Mouse (Mus musculus) activated CD4-positive, CD25-positive, alpha-beta regulatory T cell, adult 9 weeks (primary cell): ENCODE measurements around the gene Serf2. TPM values are rescaled to one million over a fixed set of nuclear protein-coding genes. Genes with fewer than 3 reads are reported as not detected.

Experiments used
- polyA plus RNA-seq: library from polyadenylated mRNA; unstranded; fragments of 100-300 nt; shearing (Covaris generic); gene quantifications from one replicate; pipeline ENCODE4 v1.2.1, GENCODE M21; 2017

Serf2 gene
- polyA plus RNA-seq: 565 TPM

GRCm38 (mm10) chr2:121448739-121449535, at the start of gene Serf2:
Serf2 (plus strand) TSS chr2:121449195.

GRCm38 (mm10) chr2:121413387-121414042, 35.5 kb upstream of the Serf2 start, which contains the start of the genes Pdia3 and Catsper2:
Pdia3 (plus strand) TSS chr2:121413775.
Catsper2 (minus strand) TSS chr2:121413792.

GRCm38 (mm10) chr2:121444178-121444577, 4.8 kb upstream of the Serf2 start, which contains the start of gene Ell3:
Ell3 (minus strand) TSS chr2:121444278.

GRCm38 (mm10) chr2:121452990-121453389, 4.0 kb downstream of the Serf2 start, which contains the start of gene Hypk:
Hypk (plus strand) TSS chr2:121453290.

GRCm38 (mm10) chr2:121456692-121457642, 8.0 kb downstream of the Serf2 start, which contains the start of gene Serinc4:
Serinc4 (minus strand) TSS chr2:121456781.

GRCm38 (mm10) chr2:121473301-121474179, 24.5 kb downstream of the Serf2 start, which contains the start of gene Mfap1b:
Mfap1b (minus strand) TSS chr2:121474067.

GRCm38 (mm10) chr2:121505942-121506882, 57.2 kb downstream of the Serf2 start, which contains the start of the genes Mfap1a and Wdr76:
Mfap1a (minus strand) TSS chr2:121506665.
Wdr76 (plus strand) TSS chr2:121506723.

Other genes starting within 250 kb of the Serf2 start
- 82.4 TPM for gene Trp53bp1, start 177.8 kb upstream of the Serf2 start, polyA plus RNA-seq
- gene Map1a, start 159.6 kb upstream of the Serf2 start, polyA plus RNA-seq: 0.06 TPM
- gene Ppip5k1, start 93.8 kb upstream of the Serf2 start, polyA plus RNA-seq: 15.4 TPM
- not detected for gene Ckmt1, start 91.5 kb upstream of the Serf2 start, polyA plus RNA-seq
- gene Strc, start 62.0 kb upstream of the Serf2 start, polyA plus RNA-seq: 0.16 TPM
- 623 TPM for gene Pdia3, start 35.4 kb upstream of the Serf2 start, polyA plus RNA-seq
- gene Catsper2, start 35.4 kb upstream of the Serf2 start, polyA plus RNA-seq: 2.0 TPM
- 0.87 TPM for gene Ell3, start 4.9 kb upstream of the Serf2 start, polyA plus RNA-seq
- gene Hypk, start 4.1 kb downstream of the Serf2 start, polyA plus RNA-seq: 143 TPM
- gene Serinc4, start 7.6 kb downstream of the Serf2 start, polyA plus RNA-seq: not detected
- 103 TPM for gene Mfap1b, start 24.9 kb downstream of the Serf2 start, polyA plus RNA-seq
- 36.1 TPM for gene Mfap1a, start 57.5 kb downstream of the Serf2 start, polyA plus RNA-seq
- 8.7 TPM for gene Wdr76, start 57.5 kb downstream of the Serf2 start, polyA plus RNA-seq